Mouse (Mus musculus) forebrain, embryonic 16.5 days (tissue): ENCODE measurements around the gene Galnt14. TPM values are rescaled to one million over a fixed set of nuclear protein-coding genes. Genes with fewer than 3 reads are reported as not detected.

Source experiments
- ATAC-seq: fragments of 200-750 bp; cut with Nextera tagmentation; 2 replicates; pipeline ENCODE4 v1.8.0; 2017; ENCODE audit warnings: mild to moderate bottlenecking, moderate library complexity
- H3K27ac ChIP-seq: fragments of 300-500 bp; sonication (generic); 2 replicates; pipeline ENCODE4 v1.5.1; 2014; ENCODE audit warnings: low read length, control low read depth
- H3K27me3 ChIP-seq: fragments of 300-500 bp; sonication (generic); replicated peaks from 2 replicates; pipeline ENCODE4 v1.6.1; 2014; ENCODE audit warnings: low read length; ENCODE audit not compliant: control insufficient read depth, insufficient read depth
- H3K36me3 ChIP-seq: fragments of 300-500 bp; sonication (generic); 2 replicates; pipeline ENCODE4 v1.6.1; 2014; ENCODE audit not compliant: control insufficient read depth, insufficient read depth
- H3K4me1 ChIP-seq: fragments of 300-500 bp; sonication (generic); replicated peaks from 2 replicates; pipeline ENCODE4 v1.6.1; 2014; ENCODE audit warnings: low read length; ENCODE audit not compliant: control insufficient read depth, insufficient read depth
- H3K4me2 ChIP-seq: fragments of 300-500 bp; sonication (generic); 2 replicates; pipeline ENCODE4 v1.6.1; 2014; ENCODE audit warnings: mild to moderate bottlenecking, low read length, control low read depth
- H3K4me3 ChIP-seq: fragments of 300-500 bp; sonication (generic); replicated peaks from 2 replicates; pipeline ENCODE4 v1.5.1; 2014; ENCODE audit warnings: mild to moderate bottlenecking, low read length, control low read depth
- H3K9ac ChIP-seq: fragments of 300-500 bp; sonication (generic); replicated peaks from 2 replicates; pipeline ENCODE4 v1.6.1; 2014; ENCODE audit warnings: low read depth, low read length, control low read depth
- H3K9me3 ChIP-seq: fragments of 300-500 bp; sonication (generic); 2 replicates; pipeline ENCODE4 v1.6.1; 2016; ENCODE audit warnings: low read length; ENCODE audit not compliant: control insufficient read depth
- WGBS: fragments of 180-500 bp; shearing (Covaris S2); extraction: QIAGEN DNeasy Blood & Tissue Kit; methylation state at CpG from one replicate; pipeline ENCODE4 v1.1.7; 2014; 5-methylcytosine and 5-hydroxymethylcytosine counted together
- polyA plus RNA-seq: library from polyadenylated mRNA; unstranded; fragments of >200 nt; fragmentation: Nextera tagmentation; extraction: Ambion mirVana; gene quantifications from 2 replicates; pipeline ENCODE4 v1.2.1, GENCODE M21; 2015

Gene Galnt14
- polyA plus RNA-seq, 1 experiment from 2014 or later, result 12.3 TPM

- Histone ChIP-seq H3K9ac (no peak overlapping the region), H3K4me2 (no peak overlapping the region), H3K36me3 (no peaks in the 10 kb centered on the region), H3K27me3 (no peaks in the 10 kb centered on the region), H3K9me3 (no peaks in the 10 kb centered on the region), H3K27ac (no peak overlapping the region), H3K4me1 (no peaks in the 10 kb centered on the region), H3K4me3 (no peak overlapping the region)
- ATAC-seq, result peak; percentile 38; the same call in 1 of the 2 replicates
- 38% methylated on average over 6 of the region's 6 CpGs for WGBS
These were observed 70.7 kb downstream of the Galnt14 start for GRCm38 (mm10) chr17:73639401-73640116.

GRCm38 (mm10) chr17:73636988-73637387 is 73.3 kb downstream of the Galnt14 start:
- Histone ChIP-seq H3K27me3 (no peaks in the 10 kb centered on the region), H3K4me1 (no peaks in the 10 kb centered on the region)
- no peak for ATAC-seq

GRCm38 (mm10) chr17:73634896-73635295 is 75.4 kb downstream of the Galnt14 start:
- Histone ChIP-seq H3K4me1 (no peaks in the 10 kb centered on the region), H3K27ac (no peak overlapping the region), H3K27me3 (no peaks in the 10 kb centered on the region), H3K9ac (no peak overlapping the region), H3K36me3 (no peaks in the 10 kb centered on the region), H3K4me2 (no peak overlapping the region), H3K4me3 (no peak overlapping the region), H3K9me3 (no peaks in the 10 kb centered on the region)
- 69% methylated on average over 2 of the region's 2 CpGs for WGBS
- ATAC-seq, result no peak

More at GRCm38 (mm10) chr17:73636988-73637387, 73.3 kb downstream of the Galnt14 start:
- Histone ChIP-seq H3K36me3 (no peaks in the 10 kb centered on the region), H3K4me3 (no peak overlapping the region), H3K4me2 (no peak overlapping the region), H3K27ac (no peak overlapping the region), H3K9ac (no peak overlapping the region), H3K9me3 (no peaks in the 10 kb centered on the region)
- WGBS, result 96% methylated on average over 5 of the region's 5 CpGs

- ATAC-seq, result no peak
- 41% methylated on average over 11 of the region's 11 CpGs for WGBS
- no peaks in the 10 kb centered on the region for H3K4me1 ChIP-seq
- no peaks in the 10 kb centered on the region for H3K27me3 ChIP-seq
- H3K4me3 ChIP-seq, result no peak overlapping the region
- no peak overlapping the region for H3K4me2 ChIP-seq
- H3K9me3 ChIP-seq, result no peaks in the 10 kb centered on the region
- H3K27ac ChIP-seq, result no peak overlapping the region
- H3K36me3 ChIP-seq, result no peaks in the 10 kb centered on the region
- H3K9ac ChIP-seq, result no peak overlapping the region
These were observed 76.1 kb downstream of the Galnt14 start for GRCm38 (mm10) chr17:73633991-73634710.

GRCm38 (mm10) chr17:73628263-73628914 is 81.9 kb downstream of the Galnt14 start:
- no peak overlapping the region for H3K4me3 ChIP-seq
- H3K9me3 ChIP-seq, result no peaks in the 10 kb centered on the region
- no peaks in the 10 kb centered on the region for H3K27me3 ChIP-seq
- no peaks in the 10 kb centered on the region for H3K36me3 ChIP-seq
- H3K4me2 ChIP-seq, result no peak overlapping the region
- ATAC-seq, result no peak
- no peaks in the 10 kb centered on the region for H3K4me1 ChIP-seq
- H3K27ac ChIP-seq, result no peak overlapping the region
- 92% methylated on average over 14 of the region's 14 CpGs for WGBS
- no peak overlapping the region for H3K9ac ChIP-seq

GRCm38 (mm10) chr17:73626912-73627311 is 83.3 kb downstream of the Galnt14 start:
- H3K27ac ChIP-seq, result no peak overlapping the region
- H3K4me2 ChIP-seq, result no peak overlapping the region
- H3K27me3 ChIP-seq, result no peaks in the 10 kb centered on the region
- H3K4me1 ChIP-seq, result no peaks in the 10 kb centered on the region
- no peak overlapping the region for H3K4me3 ChIP-seq
- H3K9me3 ChIP-seq, result no peaks in the 10 kb centered on the region
- ATAC-seq, result 0 out of 2 replicates have a peak, but pooled peaks have one; percentile 40
- no peak overlapping the region for H3K9ac ChIP-seq
- H3K36me3 ChIP-seq, result no peaks in the 10 kb centered on the region
- WGBS, result 71% methylated on average over 4 of the region's 4 CpGs

GRCm38 (mm10) chr17:73620049-73620448 is 90.2 kb downstream of the Galnt14 start:
- H3K36me3 ChIP-seq, result no peaks in the 10 kb centered on the region
- 96% methylated on average over 4 of the region's 4 CpGs for WGBS
- no peak overlapping the region for H3K4me3 ChIP-seq
- H3K9me3 ChIP-seq, result no peaks in the 10 kb centered on the region
- no peak overlapping the region for H3K27ac ChIP-seq
- H3K4me1 ChIP-seq, result no peaks in the 10 kb centered on the region
- H3K9ac ChIP-seq, result no peak overlapping the region
- H3K27me3 ChIP-seq, result no peaks in the 10 kb centered on the region
- H3K4me2 ChIP-seq, result no peak overlapping the region
- ATAC-seq, result no peak

- 0 out of 2 replicates have a peak, but pooled peaks cover 3% of the 10 kb centered on the region for H3K4me1 ChIP-seq
- H3K4me3 ChIP-seq, result no peak overlapping the region
- no peaks in the 10 kb centered on the region for H3K36me3 ChIP-seq
- H3K27ac ChIP-seq, result no peak overlapping the region
- H3K27me3 ChIP-seq, result no peaks in the 10 kb centered on the region
- 65% methylated on average over 5 of the region's 5 CpGs for WGBS
- H3K9me3 ChIP-seq, result no peaks in the 10 kb centered on the region
- no peak overlapping the region for H3K9ac ChIP-seq
- H3K4me2 ChIP-seq, result no peak overlapping the region
- ATAC-seq, result no peak
These were observed 107.4 kb downstream of the Galnt14 start for GRCm38 (mm10) chr17:73602552-73603478.
